Mouse (Mus musculus): ENCODE data around the gene Timp1. TPM values are rescaled to one million over a fixed set of nuclear protein-coding genes. Genes with fewer than 3 reads are reported as not detected.

Timp1 gene
- polyA plus RNA-seq, 1 experiment: 466 TPM

DNA sequence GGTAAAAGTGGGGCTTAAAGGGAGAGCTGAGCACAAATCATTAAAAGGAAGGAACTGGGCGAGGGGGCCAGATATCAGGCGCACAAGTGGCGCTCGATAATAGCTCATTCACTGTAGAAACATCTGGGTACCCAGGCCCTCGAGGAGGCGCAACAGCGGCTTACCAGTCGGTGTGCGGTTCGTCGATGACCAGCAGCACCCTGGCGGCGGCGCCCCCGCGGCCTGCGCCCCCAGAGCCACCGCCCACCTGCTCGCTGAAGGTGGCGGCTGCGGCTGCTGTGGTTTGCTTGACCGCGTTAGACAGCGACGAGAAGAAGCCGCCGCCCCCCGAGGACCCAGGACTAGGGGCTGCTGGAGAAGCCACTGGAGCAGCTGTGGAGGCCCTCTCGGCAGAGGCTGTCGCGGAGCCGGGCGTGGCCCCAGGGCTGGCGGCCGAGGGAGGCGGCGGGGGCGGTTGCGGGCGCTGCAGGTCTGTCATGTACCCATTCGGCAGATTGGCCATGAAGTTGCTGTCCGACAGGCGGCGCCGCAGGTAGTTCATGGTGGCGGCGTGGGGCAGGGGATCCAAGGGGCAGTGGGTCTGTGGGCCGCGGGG, 50.4 kb downstream of the Timp1 start:
- Histone ChIP-seq H3ac (ENCODE audit: control insufficient read depth, insufficient read length, low read depth) (peak overlapping the region; percentile 55), H3K79me3 (ENCODE audit: low read depth) (no peaks in the 10 kb centered on the region), H3K4me3 (ENCODE audit: insufficient read depth, poor library complexity, severe bottlenecking) (peak overlapping the region; percentile 30), H3K36me3 (ENCODE audit: control insufficient read depth, insufficient read depth) (no peaks in the 10 kb centered on the region), H3K79me2 (ENCODE audit: control insufficient read depth, insufficient read depth) (no peaks in the 10 kb centered on the region), H3K27me3 (ENCODE audit: control insufficient read depth, insufficient read depth, insufficient read length) (no peaks in the 10 kb centered on the region)
- TF ChIP-seq USF1 (IDR thresholded peaks at IDR 0.05; ENCODE audit: low read depth): no peak
- no peak for TF ChIP-seq MYOG (IDR thresholded peaks at IDR 0.05; ENCODE audit: control insufficient read depth, extremely low read depth, insufficient read length)
- no peak for TF ChIP-seq CEBPB (IDR thresholded peaks at IDR 0.05; ENCODE audit: low read depth)
- TF ChIP-seq FOSL1 (IDR thresholded peaks at IDR 0.05; ENCODE audit: insufficient read depth, low read length, poor library complexity, severe bottlenecking): no peak
- no peak for TF ChIP-seq MYOD1 (IDR thresholded peaks at IDR 0.05; ENCODE audit: control insufficient read depth, insufficient read length, low read depth)
- no peak for TF ChIP-seq CTCF (IDR thresholded peaks at IDR 0.05; ENCODE audit: control insufficient read depth, insufficient read depth, insufficient read length)
- no peak for TF ChIP-seq MAX (IDR thresholded peaks at IDR 0.05)

DNA sequence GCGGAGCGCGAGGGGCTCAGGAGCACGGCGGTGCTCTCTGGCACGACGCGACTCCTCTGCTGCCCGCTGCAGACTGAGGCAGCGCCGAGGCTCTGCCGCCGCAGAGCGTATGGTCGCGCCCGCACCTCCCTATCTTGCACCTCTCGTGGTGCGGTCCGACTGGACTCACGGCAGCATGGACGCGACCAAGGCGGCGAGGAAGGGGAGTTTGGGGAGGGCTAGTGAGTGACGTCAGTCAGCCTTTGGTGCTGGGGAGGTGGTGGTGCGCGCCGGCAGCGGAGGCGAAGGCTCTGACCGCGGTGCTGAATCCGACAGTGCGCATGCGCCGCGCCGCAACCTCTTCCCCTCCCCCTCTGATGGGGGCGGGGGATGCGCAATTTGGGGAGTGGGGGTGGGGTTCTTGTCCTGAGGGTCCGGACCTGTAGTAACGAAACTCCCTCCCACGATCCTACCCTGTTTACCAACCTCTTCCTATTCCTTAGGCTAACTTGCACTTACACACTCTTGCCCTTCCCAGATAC, 50.9 kb downstream of the Timp1 start, which contains the start of gene Syn1:
Syn1 (minus strand) TSS at position 161 of the 521 bp plus-strand sequence.
- H3K27me3 ChIP-seq (ENCODE audit: control insufficient read depth, insufficient read depth, insufficient read length): no peaks in the 10 kb centered on the region
- H3K36me3 ChIP-seq (ENCODE audit: control insufficient read depth, insufficient read depth): no peaks in the 10 kb centered on the region
- TF ChIP-seq CEBPB (IDR thresholded peaks at IDR 0.05; ENCODE audit: low read depth) (no peak), MYOD1 (IDR thresholded peaks at IDR 0.05; ENCODE audit: control insufficient read depth, insufficient read length, low read depth) (no peak), USF1 (IDR thresholded peaks at IDR 0.05; ENCODE audit: low read depth) (no peak), MAX (IDR thresholded peaks at IDR 0.05) (no peak), MYOG (IDR thresholded peaks at IDR 0.05; ENCODE audit: control insufficient read depth, extremely low read depth, insufficient read length) (no peak), FOSL1 (IDR thresholded peaks at IDR 0.05; ENCODE audit: insufficient read depth, low read length, poor library complexity, severe bottlenecking) (no peak), CTCF (IDR thresholded peaks at IDR 0.05; ENCODE audit: control insufficient read depth, insufficient read depth, insufficient read length) (no peak)
- H3K79me2 ChIP-seq (ENCODE audit: control insufficient read depth, insufficient read depth): no peaks in the 10 kb centered on the region
- peak within 1 kb of the TSS; percentile 55 for H3ac ChIP-seq (ENCODE audit: control insufficient read depth, insufficient read length, low read depth)
- no peaks in the 10 kb centered on the region for H3K79me3 ChIP-seq (ENCODE audit: low read depth)
- peak within 1 kb of the TSS; percentile 30 for H3K4me3 ChIP-seq (ENCODE audit: insufficient read depth, poor library complexity, severe bottlenecking)

- Histone ChIP-seq H3K79me2 (ENCODE audit: control insufficient read depth, insufficient read depth) (no peaks in the 10 kb centered on the region), H3K4me3 (ENCODE audit: insufficient read depth, poor library complexity, severe bottlenecking) (no peak overlapping the region), H3K27me3 (ENCODE audit: control insufficient read depth, insufficient read depth, insufficient read length) (no peaks in the 10 kb centered on the region), H3ac (ENCODE audit: control insufficient read depth, insufficient read length, low read depth) (no peak overlapping the region), H3K36me3 (ENCODE audit: control insufficient read depth, insufficient read depth) (no peaks in the 10 kb centered on the region), H3K79me3 (ENCODE audit: low read depth) (no peaks in the 10 kb centered on the region)
- TF ChIP-seq MAX (IDR thresholded peaks at IDR 0.05): no peak
- TF ChIP-seq CEBPB (IDR thresholded peaks at IDR 0.05; ENCODE audit: low read depth): no peak
- no peak for TF ChIP-seq CTCF (IDR thresholded peaks at IDR 0.05; ENCODE audit: control insufficient read depth, insufficient read depth, insufficient read length)
- TF ChIP-seq FOSL1 (IDR thresholded peaks at IDR 0.05; ENCODE audit: insufficient read depth, low read length, poor library complexity, severe bottlenecking): no peak
- TF ChIP-seq MYOD1 (IDR thresholded peaks at IDR 0.05; ENCODE audit: control insufficient read depth, insufficient read length, low read depth): no peak
- no peak for TF ChIP-seq USF1 (IDR thresholded peaks at IDR 0.05; ENCODE audit: low read depth)
- TF ChIP-seq MYOG (IDR thresholded peaks at IDR 0.05; ENCODE audit: control insufficient read depth, extremely low read depth, insufficient read length): no peak
Measured at GRCm38 (mm10) chrX:20921366-20921765, 51.4 kb downstream of the Timp1 start.

GRCm38 (mm10) chrX:20923506-20923905, 53.5 kb downstream of the Timp1 start:
- no peak for TF ChIP-seq MYOD1 (IDR thresholded peaks at IDR 0.05; ENCODE audit: control insufficient read depth, insufficient read length, low read depth)
- TF ChIP-seq MAX (IDR thresholded peaks at IDR 0.05): no peak
- TF ChIP-seq CEBPB (IDR thresholded peaks at IDR 0.05; ENCODE audit: low read depth): no peak
- TF ChIP-seq CTCF (IDR thresholded peaks at IDR 0.05; ENCODE audit: control insufficient read depth, insufficient read depth, insufficient read length): no peak
- TF ChIP-seq USF1 (IDR thresholded peaks at IDR 0.05; ENCODE audit: low read depth): no peak
- TF ChIP-seq MYOG (IDR thresholded peaks at IDR 0.05; ENCODE audit: control insufficient read depth, extremely low read depth, insufficient read length): no peak
- TF ChIP-seq FOSL1 (IDR thresholded peaks at IDR 0.05; ENCODE audit: insufficient read depth, low read length, poor library complexity, severe bottlenecking): no peak
- no peaks in the 10 kb centered on the region for H3K79me3 ChIP-seq (ENCODE audit: low read depth)

More at GRCm38 (mm10) chrX:20923506-20923905, 53.5 kb downstream of the Timp1 start:
- Histone ChIP-seq H3K36me3 (ENCODE audit: control insufficient read depth, insufficient read depth) (no peaks in the 10 kb centered on the region), H3K4me3 (ENCODE audit: insufficient read depth, poor library complexity, severe bottlenecking) (no peak overlapping the region), H3K79me2 (ENCODE audit: control insufficient read depth, insufficient read depth) (no peaks in the 10 kb centered on the region), H3ac (ENCODE audit: control insufficient read depth, insufficient read length, low read depth) (no peak overlapping the region), H3K27me3 (ENCODE audit: control insufficient read depth, insufficient read depth, insufficient read length) (no peaks in the 10 kb centered on the region)

Small RNAs within 50 kb of the gene (microRNA-seq; reads per million reads assigned to microRNA genes)
- gene Gm24824 (ENCODE audit: borderline microRNAs expressed) (not detected), gene Mir5617 (ENCODE audit: borderline microRNAs expressed) (0.32 reads per million)

Other genes with a start within 250 kb of the Timp1 start
- 298 TPM for gene Uba1, start 211.8 kb upstream of the Timp1 start, polyA plus RNA-seq (2012; fragmentation: generic; extraction: Trizol)
- 67.0 TPM for gene Cdk16, start 182.2 kb upstream of the Timp1 start, polyA plus RNA-seq (2012; fragmentation: generic; extraction: Trizol)
- gene Usp11, start 166.3 kb upstream of the Timp1 start, polyA plus RNA-seq (2012; fragmentation: generic; extraction: Trizol): 9.3 TPM
- 33.2 TPM for gene Araf, start 72.4 kb upstream of the Timp1 start, polyA plus RNA-seq (2012; fragmentation: generic; extraction: Trizol)
- gene Syn1, start 50.8 kb downstream of the Timp1 start, polyA plus RNA-seq (2012; fragmentation: generic; extraction: Trizol): 6.1 TPM
- 1.2 TPM for gene Cfp, start 61.4 kb downstream of the Timp1 start, polyA plus RNA-seq (2012; fragmentation: generic; extraction: Trizol)
- 14.4 TPM for gene Elk1, start 80.4 kb downstream of the Timp1 start, polyA plus RNA-seq (2012; fragmentation: generic; extraction: Trizol)
- gene Uxt, start 91.9 kb downstream of the Timp1 start, polyA plus RNA-seq (2012; fragmentation: generic; extraction: Trizol): 46.5 TPM
- gene Zfp182, start 192.2 kb downstream of the Timp1 start, polyA plus RNA-seq (2012; fragmentation: generic; extraction: Trizol): 0.47 TPM
- gene Spaca5, start 198.2 kb downstream of the Timp1 start, polyA plus RNA-seq (2012; fragmentation: generic; extraction: Trizol): not detected
- 0.22 TPM for gene Zfp300, start 219.4 kb downstream of the Timp1 start, polyA plus RNA-seq (2012; fragmentation: generic; extraction: Trizol)
- gene Ssxa1, start 245.7 kb downstream of the Timp1 start, polyA plus RNA-seq (2012; fragmentation: generic; extraction: Trizol): not detected

Measured in C2C12 (cell line).